Mouse (Mus musculus) kidney, adult 9 months (tissue): Measurements from ENCODE around the gene Vwa5b1.

Experiments used
- DNase-seq: peaks from one replicate; pipeline ENCODE4 v3.0.0; 2022

Vwa5b1 gene

GRCm38 (mm10) chr4:138574800-138575606 is 60.7 kb downstream of the Vwa5b1 start:
- peak; percentile 59 for DNase-seq

GRCm38 (mm10) chr4:138569928-138570327 is 65.8 kb downstream of the Vwa5b1 start:
- DNase-seq = peak; percentile 81

- no peak for DNase-seq
Observed at GRCm38 (mm10) chr4:138568275-138568674, 67.4 kb downstream of the Vwa5b1 start.

- peak; percentile 85 for DNase-seq
Observed at GRCm38 (mm10) chr4:138561986-138562385, 73.7 kb downstream of the Vwa5b1 start.

GRCm38 (mm10) chr4:138555531-138555930 is 80.2 kb downstream of the Vwa5b1 start:
- DNase-seq = peak; percentile 39

- DNase-seq = peak; percentile 26
Observed at GRCm38 (mm10) chr4:138554934-138555333, 80.8 kb downstream of the Vwa5b1 start.

- no peak for DNase-seq
Observed at GRCm38 (mm10) chr4:138554302-138554701, 81.4 kb downstream of the Vwa5b1 start.

GRCm38 (mm10) chr4:138553516-138553933 is 82.2 kb downstream of the Vwa5b1 start:
- no peak for DNase-seq

- no peak for DNase-seq
Observed at GRCm38 (mm10) chr4:138553116-138553515, 82.6 kb downstream of the Vwa5b1 start.

- DNase-seq = no peak
Observed at GRCm38 (mm10) chr4:138551601-138552000, 84.1 kb downstream of the Vwa5b1 start.

GRCm38 (mm10) chr4:138550557-138550956 is 85.1 kb downstream of the Vwa5b1 start:
- DNase-seq = no peak

- no peak for DNase-seq
Observed at GRCm38 (mm10) chr4:138548960-138549359, 86.7 kb downstream of the Vwa5b1 start.

- DNase-seq = no peak
Observed at GRCm38 (mm10) chr4:138548124-138548561, 87.5 kb downstream of the Vwa5b1 start.

- DNase-seq = no peak
Observed at GRCm38 (mm10) chr4:138547556-138547955, 88.1 kb downstream of the Vwa5b1 start.

- DNase-seq = peak; percentile 35
Observed at GRCm38 (mm10) chr4:138547041-138547440, 88.6 kb downstream of the Vwa5b1 start.

- peak; percentile 73 for DNase-seq
Observed at GRCm38 (mm10) chr4:138546241-138546640, 89.4 kb downstream of the Vwa5b1 start.

GRCm38 (mm10) chr4:138543177-138543576 is 92.5 kb downstream of the Vwa5b1 start:
- DNase-seq = peak; percentile 34

- DNase-seq = no peak
Observed at GRCm38 (mm10) chr4:138538084-138538449, 97.6 kb downstream of the Vwa5b1 start.

- DNase-seq = peak; percentile 28
Observed at GRCm38 (mm10) chr4:138537210-138538083, 98.2 kb downstream of the Vwa5b1 start.

GRCm38 (mm10) chr4:138535610-138536009 is 100.1 kb downstream of the Vwa5b1 start:
- DNase-seq = no peak

- DNase-seq = no peak
Observed at GRCm38 (mm10) chr4:138533877-138534276, 101.8 kb downstream of the Vwa5b1 start.

GRCm38 (mm10) chr4:138531761-138532160 is 103.9 kb downstream of the Vwa5b1 start:
- DNase-seq = no peak

- DNase-seq = no peak
Observed at GRCm38 (mm10) chr4:138530011-138530410, 105.7 kb downstream of the Vwa5b1 start.

- DNase-seq = no peak
Observed at GRCm38 (mm10) chr4:138525684-138526083, 110.0 kb downstream of the Vwa5b1 start.
